Mouse (Mus musculus) lung, embryonic 14.5 days (tissue): ENCODE measurements around the gene Gins2. TPM values are rescaled to one million over a fixed set of nuclear protein-coding genes. Genes with fewer than 3 reads are reported as not detected.
A peak's percentile ranks its signal among the peaks of the same experiment; 100 is the strongest.

ENCODE experiments used
- ATAC-seq: fragments of 200-750 bp; cut with Nextera tagmentation; 2 replicates; pipeline ENCODE4 v1.8.0; 2017; ENCODE audit warnings: mild to moderate bottlenecking, moderate TSS enrichment, moderate library complexity; ENCODE audit not compliant: insufficient read depth
- DNase-seq: peaks from one replicate; pipeline ENCODE4 v3.0.0-alpha.2; 2015
- H3K27ac ChIP-seq: fragments of 300-500 bp; sonication (generic); 2 replicates; pipeline ENCODE4 v1.5.1; 2014; ENCODE audit warnings: low read depth, mild to moderate bottlenecking, moderate library complexity
- H3K27me3 ChIP-seq: fragments of 300-500 bp; sonication (generic); 2 replicates; pipeline ENCODE4 v1.6.1; 2014; ENCODE audit warnings: low read length, control low read depth; ENCODE audit not compliant: insufficient read depth
- H3K36me3 ChIP-seq: fragments of 300-500 bp; sonication (generic); 2 replicates; pipeline ENCODE4 v1.6.1; 2014; ENCODE audit warnings: control low read depth; ENCODE audit not compliant: insufficient read depth
- H3K4me1 ChIP-seq: fragments of 300-500 bp; sonication (generic); 2 replicates; pipeline ENCODE4 v1.6.1; 2014; ENCODE audit warnings: antibody characterized with exemption, control low read depth; ENCODE audit not compliant: insufficient read depth
- H3K4me2 ChIP-seq: fragments of 300-500 bp; sonication (generic); 2 replicates; pipeline ENCODE4 v1.6.1; 2014; ENCODE audit warnings: mild to moderate bottlenecking
- H3K4me3 ChIP-seq: fragments of 300-500 bp; sonication (generic); 2 replicates; pipeline ENCODE4 v1.5.1; 2014; ENCODE audit warnings: low read depth, low read length
- H3K9ac ChIP-seq: fragments of 300-500 bp; sonication (generic); 2 replicates; pipeline ENCODE4 v1.6.1; 2014
- H3K9me3 ChIP-seq: fragments of 300-500 bp; sonication (generic); 2 replicates; pipeline ENCODE4 v1.6.1; 2016; ENCODE audit warnings: low read depth, low read length, control low read depth
- CTCF ChIP-seq: IDR thresholded peaks from 2 replicates; pipeline ENCODE4 v1.5.1; 2016; ENCODE audit warnings: antibody characterized with exemption, low read depth
- WGBS: fragments of 180-500 bp; shearing (Covaris S2); extraction: QIAGEN DNeasy Blood & Tissue Kit; methylation state at CpG from one replicate; pipeline ENCODE4 v1.1.7; 2014; 5-methylcytosine and 5-hydroxymethylcytosine counted together
- polyA plus RNA-seq: library from polyadenylated mRNA; unstranded; fragments of >200 nt; fragmentation: Nextera tagmentation; extraction: Ambion mirVana; gene quantifications from 2 replicates; pipeline ENCODE4 v1.2.1, GENCODE M21; 2014

The Gins2 gene
- 131 and 139 TPM in 2 replicates for polyA plus RNA-seq

DNA sequence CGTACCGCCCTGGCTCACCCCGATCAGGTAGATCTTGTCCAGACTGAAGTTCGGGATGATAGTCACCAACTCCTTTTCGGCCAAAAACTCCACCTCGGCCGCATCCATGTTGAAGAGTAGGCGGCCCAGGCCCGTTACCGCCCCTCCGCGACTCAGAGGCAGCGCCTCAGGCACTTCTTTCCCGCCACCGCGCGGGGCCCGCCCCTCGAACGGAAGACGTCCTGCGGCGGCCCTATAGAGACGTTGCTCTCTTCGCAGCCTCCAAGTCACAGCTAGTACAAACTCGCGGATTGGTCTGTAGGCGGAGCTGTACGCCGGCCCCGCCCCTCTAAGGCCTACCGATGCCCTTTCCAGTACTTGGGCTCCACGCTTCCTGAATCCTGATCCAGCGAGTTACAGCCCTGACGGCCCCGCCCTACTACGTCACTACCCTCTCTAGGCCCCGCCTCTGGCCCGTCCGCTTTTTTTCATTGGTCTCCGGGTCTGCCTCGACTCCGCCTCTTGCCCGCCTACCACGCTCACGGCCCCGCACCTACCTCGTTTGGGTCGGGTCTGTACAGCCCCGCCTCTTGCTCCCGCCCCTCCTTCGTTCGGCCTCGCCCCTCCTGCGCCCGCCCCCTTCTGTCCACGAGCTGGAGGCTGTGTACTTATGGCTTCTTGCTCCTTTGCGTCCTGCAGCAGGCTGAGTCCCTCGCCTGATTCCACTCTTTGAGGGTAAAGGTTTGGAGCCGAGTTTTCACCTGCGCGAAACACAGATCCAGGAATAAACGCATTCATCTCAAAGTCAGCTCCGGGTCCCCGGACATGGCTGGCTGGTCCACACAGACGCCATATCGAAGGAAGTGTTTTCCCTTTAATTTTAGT lies at the start of gene Gins2:
Gins2 (minus strand) TSS at position 397 of the 864 bp plus-strand sequence.
- H3K4me2 ChIP-seq, result peak within 1 kb of the TSS; percentile 85

DNA sequence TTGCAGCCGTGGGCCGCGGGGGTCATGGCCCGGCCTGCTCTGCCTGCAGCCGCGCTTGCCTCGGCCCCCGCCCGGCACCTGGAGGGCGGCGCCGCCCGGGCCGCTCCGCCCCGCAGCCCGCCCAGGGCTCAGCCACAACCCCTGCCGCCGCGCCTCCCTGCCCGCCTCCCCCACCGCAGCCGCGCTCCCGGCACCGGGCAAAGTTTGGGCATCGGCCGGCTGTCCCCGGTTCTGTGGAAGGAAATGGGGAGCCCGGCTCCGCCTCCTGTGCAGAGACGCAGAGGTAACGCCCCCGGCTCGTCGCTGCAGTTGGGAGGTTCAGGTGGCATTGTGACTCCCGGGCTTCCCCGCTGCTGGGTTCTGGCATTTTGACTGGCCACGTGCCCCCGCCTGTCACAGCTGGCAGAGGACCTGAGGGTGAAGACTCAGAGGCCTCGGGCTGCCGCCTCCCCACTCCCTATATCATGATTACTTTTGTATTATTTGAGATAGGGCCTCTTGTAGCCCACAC lies 45.3 kb upstream of the Gins2 start:
- under 1% methylated on average over 42 of the region's 42 CpGs for WGBS
- Histone ChIP-seq H3K36me3 (no peaks in the 10 kb centered on the region), H3K9ac (peak overlapping the region; percentile 59), H3K4me2 (peak overlapping the region; percentile 99), H3K4me1 (0 out of 2 replicates have a peak, but pooled peaks cover 5% of the 10 kb centered on the region), H3K9me3 (no peaks in the 10 kb centered on the region), H3K27ac (no peak overlapping the region), H3K27me3 (peaks cover 20% of the 10 kb centered on the region), H3K4me3 (peak overlapping the region; percentile 61)
- DNase-seq, result peak; percentile 51
- ATAC-seq, result peak; percentile 28
- TF ChIP-seq CTCF, result no peak

More for the DNA sequence above, at the start of gene Gins2:
- under 1% methylated on average over 67 of the region's 67 CpGs for WGBS
- Histone ChIP-seq H3K9me3 (no peaks in the 10 kb centered on the region), H3K9ac (peak within 1 kb of the TSS; percentile 89), H3K4me3 (peak within 1 kb of the TSS; percentile 76), H3K27me3 (no peaks in the 10 kb centered on the region), H3K27ac (peak within 1 kb of the TSS; percentile 76), H3K4me1 (peaks cover 4% of the 10 kb centered on the region), H3K36me3 (peaks cover 27% of the 10 kb centered on the region)
- ATAC-seq (peak; percentile 99), DNase-seq (peak; percentile 100)
- peak; percentile 19; the same call in 1 of the 2 replicates for TF ChIP-seq CTCF

DNA sequence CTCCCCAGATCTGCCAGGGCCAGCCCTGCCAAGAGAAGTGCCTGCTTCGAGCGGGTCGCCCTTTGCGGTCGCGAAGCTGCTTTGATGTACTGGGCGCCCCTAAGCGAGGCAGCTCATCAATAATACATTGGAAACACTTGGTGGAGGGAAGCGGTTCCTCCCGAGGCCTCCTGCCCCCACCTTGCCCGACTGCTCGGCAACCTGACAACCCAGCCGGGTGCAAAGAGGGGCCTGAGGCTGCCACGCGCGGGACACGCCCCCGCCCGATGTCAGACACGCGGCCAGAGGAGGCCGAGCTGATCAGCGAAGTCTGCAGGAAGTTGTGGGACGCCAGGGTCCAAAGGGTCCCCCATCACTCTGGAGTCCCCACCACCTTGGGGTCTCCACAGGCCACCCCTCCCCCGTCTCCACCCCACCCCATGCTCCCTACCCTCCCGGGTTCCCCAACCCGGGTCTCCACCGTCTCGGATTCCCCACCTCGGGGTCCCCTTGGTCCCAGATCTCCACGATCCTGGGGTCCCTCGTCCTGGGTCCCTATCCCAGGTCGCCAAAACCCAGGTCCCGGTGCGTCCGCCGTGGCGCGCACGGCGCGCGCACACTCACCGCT lies 44.7 kb upstream of the Gins2 start:
- peak; percentile 38 for ATAC-seq
- no peak for DNase-seq
- Histone ChIP-seq H3K9me3 (no peaks in the 10 kb centered on the region), H3K4me1 (0 out of 2 replicates have a peak, but pooled peaks cover 5% of the 10 kb centered on the region), H3K4me3 (peak overlapping the region; percentile 61), H3K4me2 (peak overlapping the region; percentile 99), H3K27ac (no peak overlapping the region), H3K36me3 (no peaks in the 10 kb centered on the region), H3K9ac (peak overlapping the region; percentile 59), H3K27me3 (peaks cover 20% of the 10 kb centered on the region)
- no peak for TF ChIP-seq CTCF
- 2% methylated on average over 44 of the region's 44 CpGs for WGBS

DNA sequence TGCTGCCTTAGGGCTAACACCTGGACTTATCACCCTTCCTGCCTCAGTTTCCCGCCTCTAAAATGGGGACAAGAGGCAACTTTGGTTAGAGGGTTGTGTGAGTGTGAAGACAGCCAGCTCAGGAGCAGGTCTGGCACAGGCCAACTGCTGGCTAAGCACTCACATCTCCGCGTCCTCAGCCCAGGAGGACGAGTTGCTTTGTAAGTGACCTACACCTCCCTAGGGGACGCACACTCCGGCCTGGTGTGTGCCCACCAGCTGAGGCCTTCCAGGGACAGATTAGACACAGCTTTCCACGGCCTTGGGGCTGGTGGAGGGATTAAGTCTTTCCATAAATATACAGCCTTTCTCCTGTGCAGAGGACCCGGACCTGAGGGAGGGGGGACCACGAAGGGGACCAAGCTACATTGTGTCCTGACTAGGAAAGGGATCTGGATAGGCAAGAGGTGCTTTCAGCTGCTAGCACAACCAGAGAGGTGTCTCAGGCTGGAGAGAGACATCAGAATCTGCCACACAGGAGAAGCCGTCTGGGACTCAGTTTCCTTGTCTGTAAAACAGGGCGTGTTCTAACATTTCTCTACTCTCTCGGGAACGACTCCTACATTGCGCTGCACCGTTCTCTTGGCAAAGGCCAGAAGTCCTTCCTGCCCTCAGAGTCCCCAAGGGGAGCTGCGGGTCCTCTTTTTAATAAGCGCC lies 44.0 kb upstream of the Gins2 start:
- TF ChIP-seq CTCF, result no peak
- H3K9me3 ChIP-seq, result no peaks in the 10 kb centered on the region
- no peak overlapping the region for H3K27ac ChIP-seq
- H3K4me2 ChIP-seq, result peak overlapping the region; percentile 99
- H3K4me1 ChIP-seq, result 0 out of 2 replicates have a peak, but pooled peaks cover 5% of the 10 kb centered on the region
- peak overlapping the region; percentile 61 for H3K4me3 ChIP-seq
- no peak for ATAC-seq
- 36% methylated on average over 17 of the region's 17 CpGs for WGBS
- DNase-seq, result no peak
- H3K9ac ChIP-seq, result no peak overlapping the region
- H3K27me3 ChIP-seq, result peaks cover 20% of the 10 kb centered on the region
- no peaks in the 10 kb centered on the region for H3K36me3 ChIP-seq

DNA sequence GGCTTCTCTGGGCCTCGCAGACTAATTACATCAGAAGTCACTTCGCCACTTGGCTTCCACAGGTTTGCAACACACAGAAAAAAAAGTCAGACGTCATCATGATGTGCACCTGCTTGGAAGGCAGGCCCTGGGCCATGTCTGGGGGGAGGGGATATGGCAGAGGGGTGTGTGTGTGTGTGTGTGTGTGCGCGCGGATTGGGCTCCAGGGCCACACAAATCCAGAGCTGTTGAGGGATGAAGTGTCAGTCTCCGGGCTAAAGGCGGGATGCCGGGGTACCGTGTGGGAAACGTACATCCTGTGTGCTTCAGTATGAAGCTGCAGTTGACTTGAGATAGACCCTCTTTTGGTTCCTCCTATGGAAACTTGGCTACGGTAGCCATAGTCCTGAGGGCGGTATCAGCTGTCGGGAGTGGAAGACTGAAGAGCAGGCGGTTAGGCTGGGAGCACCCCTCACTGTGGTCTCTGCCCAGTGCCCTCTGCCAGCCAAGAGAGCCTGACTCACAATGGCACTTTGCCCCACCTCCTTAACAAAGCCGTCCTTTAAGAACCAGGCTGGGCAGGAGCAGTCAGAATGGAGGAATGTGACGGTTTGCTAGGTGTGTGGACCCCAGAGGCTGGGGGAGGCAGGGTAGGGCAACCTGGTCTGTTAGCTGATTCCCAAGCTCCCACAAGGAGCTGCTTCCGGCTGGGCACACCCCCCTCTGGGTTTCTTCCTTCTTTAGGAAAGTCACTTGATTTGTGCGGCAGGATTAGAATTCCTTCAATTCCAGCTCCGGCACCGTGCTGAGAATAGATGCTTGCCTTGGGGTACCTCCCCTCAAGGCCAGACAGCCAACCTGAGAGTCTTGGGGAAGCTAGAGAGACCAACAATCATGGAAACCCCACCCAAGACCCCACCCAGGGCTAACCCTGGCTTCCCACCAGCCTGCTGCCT lies 42.6 kb upstream of the Gins2 start:
- Histone ChIP-seq H3K4me3 (no peak overlapping the region), H3K9me3 (no peaks in the 10 kb centered on the region), H3K36me3 (no peaks in the 10 kb centered on the region), H3K27me3 (peaks cover 20% of the 10 kb centered on the region), H3K4me1 (0 out of 2 replicates have a peak, but pooled peaks cover 5% of the 10 kb centered on the region), H3K4me2 (no peak overlapping the region), H3K9ac (no peak overlapping the region), H3K27ac (no peak overlapping the region)
- ATAC-seq, result no peak
- WGBS, result 72% methylated on average over 21 of the region's 21 CpGs
- TF ChIP-seq CTCF, result no peak
- DNase-seq, result no peak

DNA sequence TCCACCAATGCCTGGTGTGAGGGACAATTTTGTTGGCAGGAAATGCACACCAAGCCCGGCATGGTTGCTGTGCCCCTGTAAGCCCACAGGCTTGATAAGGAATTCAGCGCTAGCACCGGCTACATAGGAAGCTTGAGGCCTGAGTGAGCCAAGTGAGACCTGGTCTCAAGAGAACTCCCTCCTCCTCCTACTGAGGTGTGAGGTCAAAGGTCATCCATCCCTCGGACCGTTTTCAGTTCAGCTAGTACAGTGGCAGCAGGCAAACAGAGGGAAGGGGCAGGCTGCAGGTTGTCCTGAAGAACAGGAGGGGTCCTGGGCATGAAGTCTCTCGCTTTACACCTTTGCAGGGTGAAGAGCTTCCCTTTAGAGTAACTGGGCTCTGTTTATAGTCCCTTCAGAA lies 41.7 kb upstream of the Gins2 start:
- H3K9me3 ChIP-seq, result no peaks in the 10 kb centered on the region
- H3K4me3 ChIP-seq, result no peak overlapping the region
- 32% methylated on average over 6 of the region's 6 CpGs for WGBS
- H3K4me1 ChIP-seq, result 0 out of 2 replicates have a peak, but pooled peaks cover 5% of the 10 kb centered on the region
- H3K27me3 ChIP-seq, result peaks cover 20% of the 10 kb centered on the region
- no peak for TF ChIP-seq CTCF
- H3K27ac ChIP-seq, result no peak overlapping the region
- ATAC-seq (no peak), DNase-seq (no peak)
- H3K9ac ChIP-seq, result no peak overlapping the region
- H3K4me2 ChIP-seq, result no peak overlapping the region
- H3K36me3 ChIP-seq, result no peaks in the 10 kb centered on the region
